Mouse (Mus musculus) bone marrow, adult 2 months (tissue): ENCODE data around the gene Sgta.

Experiments used
- CTCF ChIP-seq: fragments of 200-500 bp; IDR thresholded peaks from 2 replicates; pipeline ENCODE4 v1.5.1; 2011; ENCODE audit warnings: low read length, control low read depth; ENCODE audit not compliant: control insufficient read depth, insufficient read depth
- POLR2A ChIP-seq: fragments of 200-500 bp; IDR thresholded peaks from 2 replicates; pipeline ENCODE4 v1.6.1; 2011; ENCODE audit warnings: low read depth, mild to moderate bottlenecking, control low read depth, low read length, borderline replicate concordance; ENCODE audit not compliant: control insufficient read depth

DNA sequence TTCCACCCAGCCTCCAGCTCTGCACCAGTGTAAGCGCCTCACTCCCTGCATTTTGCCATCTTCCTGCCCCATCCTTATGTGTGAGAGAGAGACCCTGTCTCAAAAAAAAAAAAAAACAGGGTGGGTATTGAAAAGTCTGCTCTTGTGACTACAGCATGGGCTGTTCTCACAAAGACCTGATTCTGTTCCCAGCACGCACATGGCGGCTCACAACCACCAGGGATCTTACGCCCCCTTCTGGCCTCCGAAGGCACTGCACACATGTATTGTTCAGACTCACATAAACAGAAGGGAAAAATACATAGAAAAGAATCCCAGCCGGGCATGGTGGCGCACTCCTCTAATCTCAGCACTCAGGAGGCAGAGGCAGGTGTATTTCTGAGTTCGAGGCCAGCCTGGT, 37.2 kb downstream of the Sgta start:
- peak; percentile 35; the same call in 1 of the 2 replicates for TF ChIP-seq CTCF
- no peak for TF ChIP-seq POLR2A
